Mouse (Mus musculus): ENCODE results near the gene Rab3il1. TPM values are rescaled to one million over a fixed set of nuclear protein-coding genes. Genes with fewer than 3 reads are reported as not detected.

Gene Rab3il1
- polyA plus RNA-seq, 1 experiment from 2014 or later = 14.7 TPM

- DNase-seq (ENCODE audit: low spot score) (no peak), ATAC-seq (ENCODE audit: low FRiP score, low TSS enrichment) (no peak)
- peaks cover 6% of the 10 kb centered on the region; the same call in 1 of the 2 replicates for H3K4me1 ChIP-seq (replicated peaks; ENCODE audit: control insufficient read depth, insufficient read depth)
- no peak for TF ChIP-seq EP300 (optimal IDR thresholded peaks at IDR 0.05)
- no peak for TF ChIP-seq CTCF (IDR thresholded peaks at IDR 0.05; ENCODE audit: low read depth)
- peaks cover 8% of the 10 kb centered on the region; the same call in 1 of the 2 replicates for H3K36me3 ChIP-seq (ENCODE audit: control insufficient read depth, insufficient read depth, low read length)
- no peak overlapping the region for H3K4me3 ChIP-seq (ENCODE audit: low read depth, low read length)
- no peak overlapping the region for H3K9ac ChIP-seq (ENCODE audit: low read length)
- H3K27ac ChIP-seq (replicated peaks) = no peak overlapping the region
- WGBS = 92% methylated on average over 6 of the region's 6 CpGs
- H3K4me2 ChIP-seq (replicated peaks; ENCODE audit: low read depth) = no peak overlapping the region
- H3K9me3 ChIP-seq (ENCODE audit: control insufficient read depth, low read length) = no peaks in the 10 kb centered on the region
- no peaks in the 10 kb centered on the region for H3K27me3 ChIP-seq (ENCODE audit: control insufficient read depth, insufficient read depth, low read length)
Observed at GRCm38 (mm10) chr19:9985190-9985899, 16.1 kb upstream of the Rab3il1 start.

- Histone ChIP-seq H3K4me1 (replicated peaks; ENCODE audit: control insufficient read depth, insufficient read depth) (peaks cover 6% of the 10 kb centered on the region; the same call in 1 of the 2 replicates), H3K4me3 (ENCODE audit: low read depth, low read length) (no peak overlapping the region), H3K4me2 (replicated peaks; ENCODE audit: low read depth) (no peak overlapping the region), H3K9me3 (ENCODE audit: control insufficient read depth, low read length) (no peaks in the 10 kb centered on the region), H3K36me3 (ENCODE audit: control insufficient read depth, insufficient read depth, low read length) (peaks cover 8% of the 10 kb centered on the region; the same call in 1 of the 2 replicates), H3K27ac (replicated peaks) (no peak overlapping the region), H3K27me3 (ENCODE audit: control insufficient read depth, insufficient read depth, low read length) (no peaks in the 10 kb centered on the region), H3K9ac (ENCODE audit: low read length) (no peak overlapping the region)
- ATAC-seq (ENCODE audit: low FRiP score, low TSS enrichment) (no peak), DNase-seq (ENCODE audit: low spot score) (no peak)
- no peak for TF ChIP-seq CTCF (IDR thresholded peaks at IDR 0.05; ENCODE audit: low read depth)
- no peak for TF ChIP-seq EP300 (optimal IDR thresholded peaks at IDR 0.05)
- WGBS = 93% methylated on average over 2 of the region's 2 CpGs
Observed at GRCm38 (mm10) chr19:9985900-9986421, 15.5 kb upstream of the Rab3il1 start.

- H3K27ac ChIP-seq (replicated peaks) = no peak overlapping the region
- no peak for TF ChIP-seq CTCF (IDR thresholded peaks at IDR 0.05; ENCODE audit: low read depth)
- TF ChIP-seq EP300 (optimal IDR thresholded peaks at IDR 0.05) = no peak
- H3K4me2 ChIP-seq (replicated peaks; ENCODE audit: low read depth) = no peak overlapping the region
- no peak overlapping the region for H3K9ac ChIP-seq (ENCODE audit: low read length)
- 44% methylated on average over 6 of the region's 6 CpGs for WGBS
- no peaks in the 10 kb centered on the region for H3K4me1 ChIP-seq (replicated peaks; ENCODE audit: control insufficient read depth, insufficient read depth)
- ATAC-seq (ENCODE audit: low FRiP score, low TSS enrichment) (no peak), DNase-seq (ENCODE audit: low spot score) (no peak)
- H3K4me3 ChIP-seq (ENCODE audit: low read depth, low read length) = no peak overlapping the region
- H3K36me3 ChIP-seq (ENCODE audit: control insufficient read depth, insufficient read depth, low read length) = peaks cover 8% of the 10 kb centered on the region; the same call in 1 of the 2 replicates
- H3K27me3 ChIP-seq (ENCODE audit: control insufficient read depth, insufficient read depth, low read length) = no peaks in the 10 kb centered on the region
- H3K9me3 ChIP-seq (ENCODE audit: control insufficient read depth, low read length) = no peaks in the 10 kb centered on the region
Observed at GRCm38 (mm10) chr19:9987192-9987591, 14.3 kb upstream of the Rab3il1 start.

GRCm38 (mm10) chr19:9987593-9987992, 13.9 kb upstream of the Rab3il1 start:
- Histone ChIP-seq H3K4me3 (ENCODE audit: low read depth, low read length) (no peak overlapping the region), H3K4me2 (replicated peaks; ENCODE audit: low read depth) (no peak overlapping the region), H3K36me3 (ENCODE audit: control insufficient read depth, insufficient read depth, low read length) (peaks cover 8% of the 10 kb centered on the region; the same call in 1 of the 2 replicates), H3K9ac (ENCODE audit: low read length) (no peak overlapping the region), H3K9me3 (ENCODE audit: control insufficient read depth, low read length) (no peaks in the 10 kb centered on the region), H3K27ac (replicated peaks) (no peak overlapping the region), H3K4me1 (replicated peaks; ENCODE audit: control insufficient read depth, insufficient read depth) (no peaks in the 10 kb centered on the region), H3K27me3 (ENCODE audit: control insufficient read depth, insufficient read depth, low read length) (no peaks in the 10 kb centered on the region)
- TF ChIP-seq EP300 (optimal IDR thresholded peaks at IDR 0.05) = no peak
- TF ChIP-seq CTCF (IDR thresholded peaks at IDR 0.05; ENCODE audit: low read depth) = no peak
- ATAC-seq (ENCODE audit: low FRiP score, low TSS enrichment) (no peak), DNase-seq (ENCODE audit: low spot score) (no peak)

GRCm38 (mm10) chr19:9989171-9989883, 12.1 kb upstream of the Rab3il1 start:
- Histone ChIP-seq H3K9me3 (ENCODE audit: control insufficient read depth, low read length) (no peaks in the 10 kb centered on the region), H3K9ac (ENCODE audit: low read length) (no peak overlapping the region), H3K27ac (replicated peaks) (no peak overlapping the region), H3K4me1 (replicated peaks; ENCODE audit: control insufficient read depth, insufficient read depth) (no peaks in the 10 kb centered on the region), H3K4me2 (replicated peaks; ENCODE audit: low read depth) (no peak overlapping the region), H3K4me3 (ENCODE audit: low read depth, low read length) (no peak overlapping the region), H3K36me3 (ENCODE audit: control insufficient read depth, insufficient read depth, low read length) (peaks cover 8% of the 10 kb centered on the region; the same call in 1 of the 2 replicates), H3K27me3 (ENCODE audit: control insufficient read depth, insufficient read depth, low read length) (no peaks in the 10 kb centered on the region)
- TF ChIP-seq EP300 (optimal IDR thresholded peaks at IDR 0.05) (no peak), CTCF (IDR thresholded peaks at IDR 0.05; ENCODE audit: low read depth) (peak; percentile 82)
- DNase-seq (ENCODE audit: low spot score) = no peak
- ATAC-seq (ENCODE audit: low FRiP score, low TSS enrichment) = no peak
- WGBS = 58% methylated on average over 17 of the region's 17 CpGs

- Histone ChIP-seq H3K9ac (ENCODE audit: low read length) (no peak overlapping the region), H3K4me1 (replicated peaks; ENCODE audit: control insufficient read depth, insufficient read depth) (no peaks in the 10 kb centered on the region), H3K27me3 (ENCODE audit: control insufficient read depth, insufficient read depth, low read length) (no peaks in the 10 kb centered on the region), H3K9me3 (ENCODE audit: control insufficient read depth, low read length) (no peaks in the 10 kb centered on the region), H3K4me3 (ENCODE audit: low read depth, low read length) (no peak overlapping the region), H3K4me2 (replicated peaks; ENCODE audit: low read depth) (no peak overlapping the region), H3K27ac (replicated peaks) (no peak overlapping the region), H3K36me3 (ENCODE audit: control insufficient read depth, insufficient read depth, low read length) (peaks cover 5% of the 10 kb centered on the region; the same call in 1 of the 2 replicates)
- DNase-seq (ENCODE audit: low spot score) (no peak), ATAC-seq (ENCODE audit: low FRiP score, low TSS enrichment) (no peak)
- TF ChIP-seq CTCF (IDR thresholded peaks at IDR 0.05; ENCODE audit: low read depth) = no peak
- TF ChIP-seq EP300 (optimal IDR thresholded peaks at IDR 0.05) = no peak
Observed at GRCm38 (mm10) chr19:9989884-9990256, 11.6 kb upstream of the Rab3il1 start.

All from stomach, postnatal 0 days (tissue).